Mouse (Mus musculus): Measurements from ENCODE around the gene Hbq1a. TPM values are rescaled to one million over a fixed set of nuclear protein-coding genes. Genes with fewer than 3 reads are reported as not detected.

The Hbq1a gene
- polyA plus RNA-seq, 1 experiment from 2014 or later, result 2.8 TPM

DNA sequence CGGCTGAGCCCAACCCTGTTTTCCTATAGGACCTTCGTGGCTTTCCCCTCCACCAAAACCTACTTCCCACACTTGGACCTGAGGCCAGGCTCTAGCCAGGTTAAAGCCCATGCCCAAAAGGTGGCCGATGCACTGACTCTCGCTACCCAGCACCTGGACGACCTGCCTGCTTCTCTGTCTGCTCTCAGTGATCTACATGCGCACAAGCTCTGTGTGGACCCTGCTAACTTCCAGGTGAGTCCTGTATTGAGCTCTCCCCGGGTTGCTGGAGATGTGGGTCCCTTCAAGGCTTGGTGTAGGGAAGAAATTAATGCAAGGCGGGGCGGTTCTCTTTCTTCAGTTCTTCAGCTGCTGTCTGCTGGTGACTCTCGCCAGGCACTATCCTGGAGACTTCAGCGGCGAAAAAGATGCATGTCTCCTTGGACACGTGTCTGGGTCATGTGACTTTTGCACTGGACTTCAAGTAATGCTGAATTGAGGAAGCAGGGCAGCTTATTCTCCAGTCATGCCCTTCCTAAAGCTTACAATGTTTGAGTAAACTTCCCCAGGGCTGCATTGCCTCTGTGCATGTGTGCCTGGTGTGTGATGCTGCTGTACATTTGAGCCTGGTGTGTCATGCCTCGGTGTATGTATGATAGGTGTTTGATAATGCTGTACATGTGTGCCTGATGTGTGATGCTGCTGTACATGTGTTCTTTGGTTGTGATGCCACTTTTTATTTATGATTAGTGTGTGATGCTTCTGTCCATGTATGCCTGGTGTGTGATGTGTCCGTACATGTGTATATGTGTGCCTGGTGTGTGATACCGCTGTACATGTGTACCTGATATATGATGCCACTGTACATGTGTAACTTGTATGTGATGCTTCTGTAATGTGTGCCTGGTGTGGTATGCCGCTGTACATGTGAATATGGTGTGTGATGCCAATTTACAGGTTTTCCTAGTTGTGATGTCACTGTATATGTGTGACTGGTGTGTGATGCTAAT lies 704 bp downstream of the Hbq1a start:
- peaks cover 31% of the 10 kb centered on the region for H3K27me3 ChIP-seq (replicated peaks)
- peak overlapping the region; percentile 62 for H3K4me2 ChIP-seq
- no peaks in the 10 kb centered on the region for H3K4me1 ChIP-seq (replicated peaks)
- no peak for ATAC-seq (ENCODE audit: insufficient number of reproducible peaks, low FRiP score)
- no peak overlapping the region for H3K27ac ChIP-seq (ENCODE audit: poor library complexity, severe bottlenecking)
- H3K9ac ChIP-seq, result no peak overlapping the region
- no peaks in the 10 kb centered on the region for H3K36me3 ChIP-seq
- H3K9me3 ChIP-seq (replicated peaks), result no peaks in the 10 kb centered on the region
- 47% methylated on average over 16 of the region's 17 CpGs for WGBS
- H3K4me3 ChIP-seq, result 0 out of 2 replicates have a peak overlapping the region, but pooled peaks have one; percentile 17

DNA sequence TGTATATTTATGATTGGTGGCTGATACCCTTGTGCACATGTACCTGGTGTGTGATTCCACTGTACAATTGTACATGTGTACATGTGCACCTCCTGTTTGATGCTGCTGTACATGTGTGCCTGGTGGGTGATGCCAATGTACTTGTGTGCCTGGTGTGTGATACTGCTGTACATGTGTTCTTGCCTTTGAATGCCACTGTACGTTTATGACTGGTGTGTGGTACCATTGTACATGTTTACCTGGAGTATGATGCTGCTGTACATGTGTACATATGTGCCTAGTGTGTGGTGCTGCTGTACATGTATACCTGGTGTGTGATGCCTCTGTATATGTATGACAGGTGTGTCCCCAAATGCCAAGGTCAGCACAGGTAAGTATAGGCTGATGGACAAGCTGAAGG lies 1.6 kb downstream of the Hbq1a start:
- WGBS, result 69% methylated on average over 1 of the region's 1 CpGs
- H3K9ac ChIP-seq, result no peak overlapping the region
- no peaks in the 10 kb centered on the region for H3K36me3 ChIP-seq
- no peaks in the 10 kb centered on the region for H3K9me3 ChIP-seq (replicated peaks)
- ATAC-seq (ENCODE audit: insufficient number of reproducible peaks, low FRiP score), result no peak
- H3K4me1 ChIP-seq (replicated peaks), result no peaks in the 10 kb centered on the region
- H3K4me2 ChIP-seq, result no peak overlapping the region
- no peak overlapping the region for H3K27ac ChIP-seq (ENCODE audit: poor library complexity, severe bottlenecking)
- no peak overlapping the region for H3K4me3 ChIP-seq
- peaks cover 31% of the 10 kb centered on the region for H3K27me3 ChIP-seq (replicated peaks)

DNA sequence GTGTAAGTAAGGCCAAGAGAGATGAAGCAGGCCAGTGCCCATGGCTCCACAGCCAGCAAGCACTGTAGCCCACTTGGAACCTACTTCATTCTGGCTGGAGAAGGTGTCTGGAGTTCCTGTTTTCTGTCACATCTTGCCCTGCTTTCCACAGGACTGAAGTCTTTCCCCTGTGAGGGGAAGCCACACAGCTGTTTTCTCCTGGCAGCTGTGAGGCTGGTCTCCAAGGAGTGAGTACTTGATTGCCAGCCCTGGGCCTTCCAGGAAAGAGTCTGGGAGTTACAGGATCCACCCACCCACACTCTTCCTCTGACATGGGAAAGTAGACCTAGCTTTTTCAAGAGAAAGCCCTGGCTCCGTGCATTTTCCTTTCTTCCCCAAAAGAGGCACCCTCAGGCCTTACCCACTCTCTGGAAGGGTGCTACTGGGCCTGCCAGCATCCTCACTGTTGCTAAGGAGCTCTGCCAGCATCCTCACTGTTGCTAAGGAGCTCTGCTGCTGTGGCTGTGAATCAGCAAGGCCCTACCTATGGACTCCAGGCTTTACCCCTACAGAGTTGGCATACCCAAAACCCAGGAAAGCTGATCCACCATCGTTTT lies 3.1 kb downstream of the Hbq1a start:
- 34% methylated on average over 2 of the region's 2 CpGs for WGBS
- ATAC-seq (ENCODE audit: insufficient number of reproducible peaks, low FRiP score), result no peak
- no peaks in the 10 kb centered on the region for H3K36me3 ChIP-seq

DNA sequence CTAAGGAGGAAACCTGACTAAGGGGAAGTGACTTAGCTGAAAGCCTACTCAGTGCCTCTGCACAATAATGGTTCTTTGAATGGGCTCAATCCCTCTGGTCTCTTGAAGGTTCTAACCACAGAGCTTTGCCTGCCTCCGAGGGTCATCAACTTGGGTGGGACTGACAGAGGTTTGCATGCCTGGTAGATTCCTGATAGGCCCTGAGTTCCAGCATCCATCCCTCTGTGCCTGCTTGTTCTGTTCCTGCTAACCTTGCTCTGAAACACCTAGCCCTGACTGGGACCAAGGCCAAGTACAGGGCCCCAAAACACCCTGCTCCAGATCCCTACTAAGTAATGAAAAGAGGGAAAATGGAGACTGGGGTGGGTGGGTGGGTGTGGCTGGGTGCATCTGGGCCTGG lies 3.6 kb downstream of the Hbq1a start:
- Histone ChIP-seq H3K36me3 (no peaks in the 10 kb centered on the region), H3K4me3 (no peak overlapping the region), H3K4me1 (replicated peaks) (no peaks in the 10 kb centered on the region), H3K27ac (ENCODE audit: poor library complexity, severe bottlenecking) (no peak overlapping the region), H3K4me2 (no peak overlapping the region), H3K27me3 (replicated peaks) (peaks cover 36% of the 10 kb centered on the region), H3K9me3 (replicated peaks) (no peaks in the 10 kb centered on the region), H3K9ac (no peak overlapping the region)
- ATAC-seq (ENCODE audit: insufficient number of reproducible peaks, low FRiP score), result no peak
- 71% methylated on average over 1 of the region's 1 CpGs for WGBS

More for the DNA sequence above, 3.1 kb downstream of the Hbq1a start:
- no peak overlapping the region for H3K4me3 ChIP-seq
- H3K4me2 ChIP-seq, result no peak overlapping the region
- no peak overlapping the region for H3K9ac ChIP-seq
- H3K4me1 ChIP-seq (replicated peaks), result no peaks in the 10 kb centered on the region
- no peaks in the 10 kb centered on the region for H3K9me3 ChIP-seq (replicated peaks)
- no peak overlapping the region for H3K27ac ChIP-seq (ENCODE audit: poor library complexity, severe bottlenecking)
- H3K27me3 ChIP-seq (replicated peaks), result peaks cover 36% of the 10 kb centered on the region

DNA sequence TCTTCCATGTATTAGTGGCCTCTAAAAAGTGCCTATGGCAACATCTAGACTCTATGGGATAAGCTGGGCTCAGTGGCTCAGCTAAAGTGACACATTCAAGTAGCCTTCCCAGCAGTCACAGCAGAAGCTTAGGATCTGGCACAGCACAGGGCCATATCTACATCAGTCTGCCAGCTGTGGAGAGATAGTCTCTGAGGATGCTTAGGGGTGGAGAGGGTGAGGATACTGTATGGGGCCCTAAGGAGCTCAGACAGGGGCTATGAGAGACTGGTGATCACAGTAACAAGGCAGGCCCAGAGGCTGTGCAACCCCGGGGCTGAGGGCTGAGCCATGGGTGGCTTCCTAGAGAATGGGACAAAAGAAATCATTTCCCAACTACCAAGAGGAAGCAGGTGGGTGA lies 7.1 kb downstream of the Hbq1a start:
- WGBS, result 73% methylated on average over 1 of the region's 1 CpGs
- Histone ChIP-seq H3K9ac (no peak overlapping the region), H3K4me1 (replicated peaks) (no peaks in the 10 kb centered on the region), H3K27ac (ENCODE audit: poor library complexity, severe bottlenecking) (no peak overlapping the region), H3K4me2 (no peak overlapping the region), H3K9me3 (replicated peaks) (no peaks in the 10 kb centered on the region), H3K27me3 (replicated peaks) (peaks cover 19% of the 10 kb centered on the region), H3K4me3 (no peak overlapping the region), H3K36me3 (no peaks in the 10 kb centered on the region)
- ATAC-seq (ENCODE audit: insufficient number of reproducible peaks, low FRiP score), result no peak

DNA sequence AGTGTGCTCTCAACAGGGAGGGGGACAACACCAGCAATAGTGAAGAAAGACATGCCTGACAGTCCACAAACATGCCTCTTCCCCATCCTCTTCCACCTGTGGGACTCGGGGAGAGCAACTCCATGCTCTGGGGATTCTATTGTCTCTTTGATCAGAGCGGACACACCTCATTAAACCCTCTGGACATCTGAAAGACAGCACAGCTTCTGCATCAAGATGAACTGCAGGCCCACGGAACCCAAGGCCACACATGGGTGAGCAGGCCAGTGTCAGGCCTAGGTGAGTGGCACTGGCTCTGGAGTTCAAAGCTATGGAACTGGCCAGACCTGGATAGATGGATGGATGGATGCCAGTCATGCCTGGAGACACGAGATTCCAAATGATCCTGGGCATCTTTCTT lies 9.6 kb downstream of the Hbq1a start:
- no peak for ATAC-seq (ENCODE audit: insufficient number of reproducible peaks, low FRiP score)
- H3K27ac ChIP-seq (ENCODE audit: poor library complexity, severe bottlenecking), result no peak overlapping the region

DNA sequence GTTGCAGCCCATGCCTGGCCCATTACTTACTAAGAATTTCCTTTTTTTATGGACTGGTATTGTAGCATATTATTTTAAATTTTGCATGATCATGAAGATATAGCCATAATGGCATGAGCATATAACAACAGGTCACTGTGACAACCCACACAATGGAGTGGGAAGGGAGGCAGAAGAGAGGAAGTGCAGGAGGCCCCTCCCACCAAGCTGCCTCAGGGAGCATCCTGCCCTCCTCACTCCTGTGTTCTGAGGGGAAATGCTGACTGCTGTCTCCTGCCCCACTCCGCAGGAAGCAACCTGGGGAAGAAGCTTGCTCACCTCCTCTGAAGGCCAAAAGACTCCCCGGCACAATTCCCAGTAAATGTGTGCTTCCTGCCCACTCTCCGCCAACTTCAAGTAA lies 10.1 kb downstream of the Hbq1a start:
- Histone ChIP-seq H3K27ac (ENCODE audit: poor library complexity, severe bottlenecking) (no peak overlapping the region), H3K9ac (no peak overlapping the region), H3K27me3 (replicated peaks) (peaks cover 5% of the 10 kb centered on the region; the same call in 1 of the 2 replicates), H3K9me3 (replicated peaks) (no peaks in the 10 kb centered on the region), H3K36me3 (no peaks in the 10 kb centered on the region), H3K4me3 (no peak overlapping the region), H3K4me2 (no peak overlapping the region), H3K4me1 (replicated peaks) (0 out of 2 replicates have a peak, but pooled peaks cover 7% of the 10 kb centered on the region)
- WGBS, result 69% methylated on average over 3 of the region's 3 CpGs
- ATAC-seq (ENCODE audit: insufficient number of reproducible peaks, low FRiP score), result no peak

More for the DNA sequence above, 9.6 kb downstream of the Hbq1a start:
- H3K36me3 ChIP-seq, result no peaks in the 10 kb centered on the region
- no peak overlapping the region for H3K9ac ChIP-seq
- H3K27me3 ChIP-seq (replicated peaks), result peaks cover 5% of the 10 kb centered on the region; the same call in 1 of the 2 replicates
- no peak overlapping the region for H3K4me3 ChIP-seq
- no peaks in the 10 kb centered on the region for H3K9me3 ChIP-seq (replicated peaks)
- H3K4me2 ChIP-seq, result no peak overlapping the region
- WGBS, result 77% methylated on average over 4 of the region's 4 CpGs
- H3K4me1 ChIP-seq (replicated peaks), result 0 out of 2 replicates have a peak, but pooled peaks cover 7% of the 10 kb centered on the region

DNA sequence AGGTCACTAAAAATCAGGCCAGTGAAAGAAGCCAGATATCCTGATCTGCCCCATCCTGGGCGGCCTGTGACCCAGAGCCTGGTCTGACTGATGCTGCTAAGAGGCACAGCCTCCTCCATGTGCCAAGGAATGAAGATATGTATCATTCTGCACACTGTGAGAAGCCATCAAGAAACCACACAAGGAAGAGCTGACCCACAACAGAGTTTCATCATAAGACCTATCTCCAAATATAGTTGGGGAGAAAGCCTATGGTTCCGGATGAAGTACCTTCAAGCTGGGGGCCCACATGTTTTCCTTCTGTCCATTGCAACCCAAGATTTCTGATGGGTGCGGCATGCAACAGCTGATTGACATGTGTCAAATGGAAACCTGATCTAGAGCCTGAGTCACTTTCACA lies 16.1 kb downstream of the Hbq1a start:
- ATAC-seq (ENCODE audit: insufficient number of reproducible peaks, low FRiP score), result no peak
- no peak overlapping the region for H3K4me3 ChIP-seq
- H3K27me3 ChIP-seq (replicated peaks), result no peaks in the 10 kb centered on the region
- no peaks in the 10 kb centered on the region for H3K36me3 ChIP-seq
- 79% methylated on average over 3 of the region's 3 CpGs for WGBS
- peaks cover 14% of the 10 kb centered on the region; the same call in 1 of the 2 replicates for H3K4me1 ChIP-seq (replicated peaks)
- no peaks in the 10 kb centered on the region for H3K9me3 ChIP-seq (replicated peaks)
- no peak overlapping the region for H3K4me2 ChIP-seq
- H3K27ac ChIP-seq (ENCODE audit: poor library complexity, severe bottlenecking), result no peak overlapping the region
- H3K9ac ChIP-seq, result no peak overlapping the region

DNA sequence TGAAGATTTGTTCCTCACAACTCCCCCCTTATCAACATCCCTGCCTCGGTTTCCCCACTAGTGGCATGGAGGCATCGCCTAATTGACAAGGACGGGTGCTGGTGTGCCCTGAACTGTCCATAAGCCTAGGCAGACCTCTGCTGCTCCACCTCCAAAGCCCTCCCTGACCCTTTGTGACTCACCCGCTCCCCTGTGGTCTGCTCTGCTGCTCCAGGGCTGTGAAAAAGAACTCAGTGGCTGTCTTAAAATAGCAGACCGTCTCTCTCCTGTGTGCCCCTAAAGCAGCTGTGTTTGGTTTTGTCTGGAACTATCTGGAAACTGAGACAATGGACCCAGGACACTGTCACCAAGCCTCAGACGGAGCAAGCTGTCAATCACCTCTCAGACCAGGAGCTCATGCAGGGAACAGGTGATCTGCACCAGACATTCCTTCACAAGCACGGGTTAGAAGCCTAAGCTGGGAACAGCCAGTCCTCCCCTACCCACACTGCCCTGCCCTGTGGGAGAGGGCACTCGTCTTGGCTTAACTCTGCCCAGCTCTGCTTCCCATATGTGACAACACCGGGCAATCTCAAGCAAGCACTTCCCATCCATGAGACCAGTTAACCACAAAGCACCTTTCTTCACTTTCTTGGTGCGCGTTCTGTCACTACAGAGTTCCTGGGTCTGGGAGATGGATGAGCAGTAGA lies 20.8 kb downstream of the Hbq1a start:
- Histone ChIP-seq H3K9ac (no peak overlapping the region), H3K4me2 (no peak overlapping the region), H3K27ac (ENCODE audit: poor library complexity, severe bottlenecking) (no peak overlapping the region), H3K9me3 (replicated peaks) (no peaks in the 10 kb centered on the region), H3K4me3 (no peak overlapping the region), H3K27me3 (replicated peaks) (no peaks in the 10 kb centered on the region), H3K4me1 (replicated peaks) (peaks cover 9% of the 10 kb centered on the region; the same call in 1 of the 2 replicates), H3K36me3 (no peaks in the 10 kb centered on the region)
- WGBS, result 56% methylated on average over 11 of the region's 11 CpGs
- ATAC-seq (ENCODE audit: insufficient number of reproducible peaks, low FRiP score), result no peak

DNA sequence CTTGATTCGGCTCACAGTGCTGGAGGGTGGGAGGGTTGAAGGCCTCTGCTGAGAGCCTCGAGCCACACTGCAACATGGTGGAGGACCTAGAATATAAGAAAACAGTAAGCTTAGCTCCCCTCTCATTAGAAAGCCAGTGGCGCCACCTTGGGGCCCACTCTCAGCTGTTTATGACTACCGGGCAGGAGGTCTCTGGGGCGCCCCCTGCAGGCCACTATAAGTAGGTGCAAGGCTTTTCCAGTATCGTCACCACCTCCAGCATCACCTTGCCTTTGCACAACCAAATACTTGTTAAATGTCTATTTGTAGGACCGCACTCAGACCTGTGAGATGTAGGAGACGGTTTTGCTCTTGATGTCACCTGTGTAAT lies 21.3 kb downstream of the Hbq1a start:
- H3K9me3 ChIP-seq (replicated peaks), result no peaks in the 10 kb centered on the region
- WGBS, result 35% methylated on average over 8 of the region's 8 CpGs
- no peak overlapping the region for H3K27ac ChIP-seq (ENCODE audit: poor library complexity, severe bottlenecking)
- H3K9ac ChIP-seq, result no peak overlapping the region
- no peaks in the 10 kb centered on the region for H3K27me3 ChIP-seq (replicated peaks)
- H3K4me2 ChIP-seq, result no peak overlapping the region
- H3K36me3 ChIP-seq, result no peaks in the 10 kb centered on the region
- peaks cover 9% of the 10 kb centered on the region; the same call in 1 of the 2 replicates for H3K4me1 ChIP-seq (replicated peaks)
- no peak overlapping the region for H3K4me3 ChIP-seq
- ATAC-seq (ENCODE audit: insufficient number of reproducible peaks, low FRiP score), result 0 out of 2 replicates have a peak, but pooled peaks have one; percentile 31

DNA sequence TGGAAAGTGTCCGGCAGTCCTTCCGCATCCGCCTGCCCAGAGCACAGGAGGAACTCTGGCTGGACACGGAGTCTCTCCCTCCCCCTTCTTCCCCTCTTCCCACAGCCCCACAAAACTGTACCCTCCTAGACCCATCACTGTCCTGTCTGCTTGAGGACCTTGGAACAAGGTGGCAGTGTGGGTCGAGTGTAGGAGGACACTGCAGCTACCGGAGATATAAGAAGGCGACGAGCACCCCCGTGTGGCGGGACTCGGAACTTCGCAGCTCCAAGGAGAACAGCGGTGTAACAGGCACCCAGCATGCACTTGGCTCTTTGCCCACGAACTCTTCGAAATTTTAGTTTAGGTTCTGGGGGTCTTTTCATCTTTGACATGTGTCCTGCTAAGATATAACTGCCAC lies 24.7 kb downstream of the Hbq1a start:
- no peaks in the 10 kb centered on the region for H3K36me3 ChIP-seq
- H3K9me3 ChIP-seq (replicated peaks), result no peaks in the 10 kb centered on the region
- no peak overlapping the region for H3K9ac ChIP-seq
- H3K4me3 ChIP-seq, result no peak overlapping the region
- H3K27me3 ChIP-seq (replicated peaks), result peaks cover 16% of the 10 kb centered on the region; the same call in 1 of the 2 replicates
- ATAC-seq (ENCODE audit: insufficient number of reproducible peaks, low FRiP score), result peak; percentile 80
- 10% methylated on average over 15 of the region's 15 CpGs for WGBS
- no peak overlapping the region for H3K27ac ChIP-seq (ENCODE audit: poor library complexity, severe bottlenecking)
- peaks cover 9% of the 10 kb centered on the region; the same call in 1 of the 2 replicates for H3K4me1 ChIP-seq (replicated peaks)
- H3K4me2 ChIP-seq, result peak overlapping the region; percentile 54
